Mouse (Mus musculus) limb, embryonic 14.5 days (tissue): ENCODE measurements around the gene Upk1b. TPM values are rescaled to one million over a fixed set of nuclear protein-coding genes. Genes with fewer than 3 reads are reported as not detected.
A peak's percentile ranks its signal among the peaks of the same experiment; 100 is the strongest.

Experiments used
- ATAC-seq: fragments of 200-750 bp; cut with Nextera tagmentation; 2 replicates; pipeline ENCODE4 v1.8.0; 2017; ENCODE audit warnings: low read depth, moderate number of reproducible peaks, moderate TSS enrichment; ENCODE audit not compliant: low FRiP score
- DNase-seq: peaks from one replicate; pipeline ENCODE4 v3.0.0-alpha.2; 2015; ENCODE audit warnings: low spot score
- H3K27ac ChIP-seq: fragments of 300-500 bp; sonication (generic); replicated peaks from 2 replicates; pipeline ENCODE4 v1.5.1; 2014; ENCODE audit warnings: low read depth, mild to moderate bottlenecking, low read length, moderate library complexity, mixed read lengths
- H3K27me3 ChIP-seq: fragments of 300-500 bp; sonication (generic); 2 replicates; pipeline ENCODE4 v1.6.1; 2014; ENCODE audit warnings: low read length, mixed read lengths; ENCODE audit not compliant: control insufficient read depth, insufficient read depth
- H3K36me3 ChIP-seq: fragments of 300-500 bp; sonication (generic); 2 replicates; pipeline ENCODE4 v1.6.1; 2014; ENCODE audit warnings: mild to moderate bottlenecking, low read length, moderate library complexity, mixed read lengths; ENCODE audit not compliant: control insufficient read depth, insufficient read depth
- H3K4me1 ChIP-seq: fragments of 300-500 bp; sonication (generic); 2 replicates; pipeline ENCODE4 v1.6.1; 2014; ENCODE audit warnings: antibody characterized with exemption, low read length, mixed read lengths; ENCODE audit not compliant: control insufficient read depth, insufficient read depth
- H3K4me2 ChIP-seq: fragments of 300-500 bp; sonication (generic); replicated peaks from 2 replicates; pipeline ENCODE4 v1.6.1; 2014; ENCODE audit warnings: low read depth, mild to moderate bottlenecking, low read length, moderate library complexity; ENCODE audit not compliant: severe bottlenecking
- H3K4me3 ChIP-seq: fragments of 300-500 bp; sonication (generic); replicated peaks from 2 replicates; pipeline ENCODE4 v1.5.1; 2014; ENCODE audit warnings: low read length
- H3K9ac ChIP-seq: fragments of 300-500 bp; sonication (generic); 2 replicates; pipeline ENCODE4 v1.6.1; 2014; ENCODE audit warnings: mild to moderate bottlenecking, low read depth, low read length, moderate library complexity; ENCODE audit not compliant: severe bottlenecking
- H3K9me3 ChIP-seq: fragments of 300-500 bp; sonication (generic); 2 replicates; pipeline ENCODE4 v1.6.1; 2016; ENCODE audit warnings: low read length; ENCODE audit not compliant: control insufficient read depth
- POLR2A ChIP-seq: fragments of 200-500 bp; IDR thresholded peaks from 2 replicates; pipeline ENCODE4 v1.8.0; 2012; ENCODE audit warnings: inconsistent platforms, mild to moderate bottlenecking, moderate library complexity, borderline replicate concordance; ENCODE audit not compliant: insufficient read depth, insufficient read length; ENCODE audit errors: extremely low read depth
- WGBS: fragments of 180-500 bp; shearing (Covaris S2); extraction: QIAGEN DNeasy Blood & Tissue Kit; methylation state at CpG from one replicate; pipeline ENCODE4 v1.1.7; 2014; 5-methylcytosine and 5-hydroxymethylcytosine counted together
- polyA plus RNA-seq, 2 experiments: library from polyadenylated mRNA; depleted of rRNA in 1 of 2; stranded (reverse) in 1 of 2; unstranded in 1 of 2; fragments of >200 nt; fragmentation: Nextera tagmentation in 1 of 2; extraction: Ambion mirVana in 1 of 2; gene quantifications; 2 replicates each; pipeline versions ENCODE4 v1.2.1 to v1.2.3; 2012 to 2014

Gene Upk1b
- polyA plus RNA-seq, 2 experiments, result 18.1 to 46.6 TPM

DNA sequence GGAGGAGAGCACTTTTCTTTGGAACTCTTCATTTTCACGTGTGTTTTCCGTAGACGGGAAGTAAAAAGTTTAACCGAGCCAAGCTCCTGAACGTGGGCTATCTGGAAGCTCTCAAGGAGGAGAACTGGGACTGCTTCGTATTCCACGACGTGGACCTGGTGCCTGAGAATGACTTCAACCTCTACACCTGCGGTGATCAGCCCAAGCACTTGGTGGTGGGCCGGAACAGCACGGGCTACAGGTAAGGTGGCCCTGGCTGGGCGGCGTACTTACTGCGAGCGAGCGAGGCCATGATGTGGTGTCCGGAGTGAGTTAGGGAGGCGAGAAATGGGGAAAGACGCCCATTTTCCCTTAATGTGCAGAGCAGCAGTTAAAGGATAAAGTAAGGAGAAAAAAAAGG lies 42.5 kb downstream of the Upk1b start:
- no peaks in the 10 kb centered on the region for H3K27me3 ChIP-seq
- H3K27ac ChIP-seq, result no peak overlapping the region
- no peak for TF ChIP-seq POLR2A
- H3K4me1 ChIP-seq, result peaks cover 21% of the 10 kb centered on the region
- DNase-seq (no peak), ATAC-seq (no peak)
- WGBS, result 94% methylated on average over 19 of the region's 19 CpGs
- no peak overlapping the region for H3K4me3 ChIP-seq
- no peaks in the 10 kb centered on the region for H3K9me3 ChIP-seq
- H3K4me2 ChIP-seq, result no peak overlapping the region
- H3K36me3 ChIP-seq, result peaks cover 27% of the 10 kb centered on the region
- no peak overlapping the region for H3K9ac ChIP-seq

- H3K4me1 ChIP-seq, result peaks cover 23% of the 10 kb centered on the region
Measured at GRCm38 (mm10) chr16:38756572-38756971, 43.6 kb downstream of the Upk1b start.

GRCm38 (mm10) chr16:38756177-38756503 lies 44.0 kb downstream of the Upk1b start:
- Histone ChIP-seq H3K36me3 (peaks cover 27% of the 10 kb centered on the region), H3K4me2 (no peak overlapping the region), H3K27ac (no peak overlapping the region), H3K9me3 (no peaks in the 10 kb centered on the region), H3K27me3 (no peaks in the 10 kb centered on the region), H3K9ac (no peak overlapping the region), H3K4me3 (no peak overlapping the region), H3K4me1 (peaks cover 23% of the 10 kb centered on the region)
- 18% methylated on average over 5 of the region's 5 CpGs for WGBS
- DNase-seq (no peak), ATAC-seq (no peak)
- no peak for TF ChIP-seq POLR2A

More at GRCm38 (mm10) chr16:38756572-38756971, 43.6 kb downstream of the Upk1b start:
- Histone ChIP-seq H3K4me2 (no peak overlapping the region), H3K36me3 (peaks cover 27% of the 10 kb centered on the region), H3K9me3 (no peaks in the 10 kb centered on the region), H3K27me3 (no peaks in the 10 kb centered on the region), H3K9ac (no peak overlapping the region), H3K27ac (no peak overlapping the region), H3K4me3 (no peak overlapping the region)
- DNase-seq, result no peak
- WGBS, result 54% methylated on average over 4 of the region's 4 CpGs
- no peak for ATAC-seq
- TF ChIP-seq POLR2A, result no peak

- no peak overlapping the region for H3K27ac ChIP-seq
- H3K36me3 ChIP-seq, result peaks cover 23% of the 10 kb centered on the region
- H3K27me3 ChIP-seq, result no peaks in the 10 kb centered on the region
- no peaks in the 10 kb centered on the region for H3K9me3 ChIP-seq
- peaks cover 28% of the 10 kb centered on the region for H3K4me1 ChIP-seq
- no peak for TF ChIP-seq POLR2A
- H3K4me3 ChIP-seq, result no peak overlapping the region
- H3K4me2 ChIP-seq, result no peak overlapping the region
- no peak for ATAC-seq
- WGBS, result 31% methylated on average over 7 of the region's 7 CpGs
- no peak overlapping the region for H3K9ac ChIP-seq
- DNase-seq, result no peak
Measured at GRCm38 (mm10) chr16:38755452-38756176, 44.5 kb downstream of the Upk1b start.

- no peak overlapping the region for H3K4me2 ChIP-seq
- no peak overlapping the region for H3K4me3 ChIP-seq
- H3K36me3 ChIP-seq, result peaks cover 9% of the 10 kb centered on the region
- H3K4me1 ChIP-seq, result peaks cover 28% of the 10 kb centered on the region
- no peak overlapping the region for H3K27ac ChIP-seq
- H3K9ac ChIP-seq, result no peak overlapping the region
- DNase-seq (peak; percentile 49), ATAC-seq (peak; percentile 56)
- WGBS, result 21% methylated on average over 11 of the region's 11 CpGs
- no peaks in the 10 kb centered on the region for H3K27me3 ChIP-seq
- no peaks in the 10 kb centered on the region for H3K9me3 ChIP-seq
- TF ChIP-seq POLR2A, result no peak
Measured at GRCm38 (mm10) chr16:38753631-38754030, 46.5 kb downstream of the Upk1b start.
